Mouse (Mus musculus) thymus, postnatal 4 days (tissue): ENCODE measurements around the gene Cd3e.
"Not testable (repeated sequence)": the region's sequence is repeated elsewhere in the genome, so short reads cannot be mapped to it uniquely, and the experiment has no call there.

ENCODE experiments used
- DNase-seq: peaks from one replicate; pipeline ENCODE4 v3.0.0; 2021

Cd3e gene

GRCm38 (mm10) chr9:45009180-45010078 is at the start of gene Cd3e:
Cd3e (minus strand) TSS chr9:45009627.
- DNase-seq = peak; percentile 82

GRCm38 (mm10) chr9:45058304-45058940 is 49.0 kb upstream of the Cd3e start:
- peak; percentile 55 for DNase-seq

GRCm38 (mm10) chr9:45055082-45055713 is 45.8 kb upstream of the Cd3e start, which contains the start of gene Mpzl3:
Mpzl3 (plus strand) TSS chr9:45055186.
- peak; percentile 92 for DNase-seq

- DNase-seq = no peak
Observed at GRCm38 (mm10) chr9:45050301-45050700, 40.9 kb upstream of the Cd3e start.

GRCm38 (mm10) chr9:45049731-45050130 is 40.3 kb upstream of the Cd3e start:
- DNase-seq = no peak

- no peak for DNase-seq
Observed at GRCm38 (mm10) chr9:45048511-45048910, 39.1 kb upstream of the Cd3e start.

GRCm38 (mm10) chr9:45046973-45047372 is 37.5 kb upstream of the Cd3e start:
- DNase-seq = no peak

GRCm38 (mm10) chr9:45042947-45043346 is 33.5 kb upstream of the Cd3e start:
- peak; percentile 42 for DNase-seq

GRCm38 (mm10) chr9:45042056-45042720 is 32.8 kb upstream of the Cd3e start:
- peak; percentile 58 for DNase-seq

GRCm38 (mm10) chr9:45041131-45041838 is 31.9 kb upstream of the Cd3e start:
- DNase-seq = peak; percentile 52

- no peak for DNase-seq
Observed at GRCm38 (mm10) chr9:45040066-45040845, 30.8 kb upstream of the Cd3e start.

- DNase-seq = no peak
Observed at GRCm38 (mm10) chr9:45039499-45039898, 30.1 kb upstream of the Cd3e start, which contains the start of gene Mpzl2. Mpzl2 (plus strand) TSS chr9:45039799.

- DNase-seq = not testable (repeated sequence)
Observed at GRCm38 (mm10) chr9:45037803-45038202, 28.4 kb upstream of the Cd3e start.

- DNase-seq = no peak
Observed at GRCm38 (mm10) chr9:45034526-45034925, 25.1 kb upstream of the Cd3e start.

GRCm38 (mm10) chr9:45032261-45032660 is 22.8 kb upstream of the Cd3e start:
- DNase-seq = no peak

- no peak for DNase-seq
Observed at GRCm38 (mm10) chr9:45030341-45030740, 20.9 kb upstream of the Cd3e start.

GRCm38 (mm10) chr9:45027376-45027775 is 17.9 kb upstream of the Cd3e start:
- no peak for DNase-seq

- DNase-seq = no peak
Observed at GRCm38 (mm10) chr9:45024187-45024586, 14.8 kb upstream of the Cd3e start.

- DNase-seq = no peak
Observed at GRCm38 (mm10) chr9:45023638-45024037, 14.2 kb upstream of the Cd3e start.

- DNase-seq = peak; percentile 75
Observed at GRCm38 (mm10) chr9:45022800-45023199, 13.4 kb upstream of the Cd3e start.

- no peak for DNase-seq
Observed at GRCm38 (mm10) chr9:45018031-45018430, 8.6 kb upstream of the Cd3e start.
